Mouse (Mus musculus): ENCODE data around the gene Gm3776.
"Not testable (repeated sequence)": the region's sequence is repeated elsewhere in the genome, so short reads cannot be mapped to it uniquely, and the experiment has no call there.

- not testable (repeated sequence) for TF ChIP-seq POLR2A (IDR thresholded peaks at IDR 0.05; ENCODE audit: low read depth, low read length)
- TF ChIP-seq CTCF (IDR thresholded peaks at IDR 0.05; ENCODE audit: borderline replicate concordance, insufficient read depth, low read length): 0 out of 2 replicates have a peak, but pooled peaks have one; percentile 16
These were observed 39.2 kb downstream of the Gm3776 start for GRCm38 (mm10) chr9:78296089-78296488.

Data from embryonic fibroblast, embryonic 13.5 days (primary cell).